Mouse (Mus musculus): ENCODE results near the gene Abhd17a.
A peak's percentile ranks its signal among the peaks of the same experiment; 100 is the strongest.

Abhd17a gene

GRCm38 (mm10) chr10:80576351-80577194 lies 13.6 kb downstream of the Abhd17a start:
- DNase-seq: peak; percentile 81

GRCm38 (mm10) chr10:80575925-80576324 lies 14.2 kb downstream of the Abhd17a start:
- DNase-seq: no peak

GRCm38 (mm10) chr10:80574896-80575295 lies 15.2 kb downstream of the Abhd17a start:
- DNase-seq: no peak

- DNase-seq: no peak
Measured at GRCm38 (mm10) chr10:80573944-80574343, 16.2 kb downstream of the Abhd17a start.

- no peak for DNase-seq
Measured at GRCm38 (mm10) chr10:80572477-80572876, 17.7 kb downstream of the Abhd17a start.

GRCm38 (mm10) chr10:80570871-80571836 lies 19.0 kb downstream of the Abhd17a start:
- DNase-seq: peak; percentile 37

GRCm38 (mm10) chr10:80570419-80570818 lies 19.7 kb downstream of the Abhd17a start:
- DNase-seq: no peak

GRCm38 (mm10) chr10:80569664-80570066 lies 20.5 kb downstream of the Abhd17a start:
- peak; percentile 78 for DNase-seq

GRCm38 (mm10) chr10:80568876-80569275 lies 21.3 kb downstream of the Abhd17a start:
- DNase-seq: no peak

- peak; percentile 93 for DNase-seq
Measured at GRCm38 (mm10) chr10:80566375-80567092, 23.6 kb downstream of the Abhd17a start.

GRCm38 (mm10) chr10:80561116-80561944 lies 28.8 kb downstream of the Abhd17a start, which contains the start of gene Rexo1:
Gene Rexo1, minus strand, starts transcription at chr10:80561560.
- peak; percentile 96 for DNase-seq

- DNase-seq: no peak
Measured at GRCm38 (mm10) chr10:80560621-80561020, 29.5 kb downstream of the Abhd17a start.

- DNase-seq: no peak
Measured at GRCm38 (mm10) chr10:80559431-80559830, 30.7 kb downstream of the Abhd17a start.

- DNase-seq: peak; percentile 88
Measured at GRCm38 (mm10) chr10:80557346-80557965, 32.7 kb downstream of the Abhd17a start.

GRCm38 (mm10) chr10:80553997-80554396 lies 36.1 kb downstream of the Abhd17a start:
- DNase-seq: no peak

GRCm38 (mm10) chr10:80553575-80553974 lies 36.6 kb downstream of the Abhd17a start:
- no peak for DNase-seq

GRCm38 (mm10) chr10:80552364-80552763 lies 37.8 kb downstream of the Abhd17a start:
- no peak for DNase-seq

- DNase-seq: no peak
Measured at GRCm38 (mm10) chr10:80549279-80549678, 40.9 kb downstream of the Abhd17a start.

- DNase-seq: peak; percentile 82
Measured at GRCm38 (mm10) chr10:80548428-80549006, 41.6 kb downstream of the Abhd17a start.

- DNase-seq: no peak
Measured at GRCm38 (mm10) chr10:80547539-80547938, 42.6 kb downstream of the Abhd17a start.

- DNase-seq: no peak
Measured at GRCm38 (mm10) chr10:80546945-80547344, 43.2 kb downstream of the Abhd17a start.

Measured in kidney, postnatal 10 days (tissue).